Comparison of ENCODE assay signal across 23 mouse cellular contexts in genomic region chr2:23588769-23589168, GRCm38 (mm10). TPM values are rescaled to one million over a fixed set of nuclear protein-coding genes. Genes with fewer than 3 reads are reported as not detected.
DNase-seq lines count a peak whose midpoint lies in the region; ATAC-seq and TF ChIP-seq lines count a peak whose summit lies in the region.
"Had no signal": no experiment of that assay in that cellular context is flagged by ENCODE, and none has a peak within 500 bp of the region (broad histone marks: within the 10 kb centered on the region; RNA-seq: fewer than 3 reads in every experiment).

No protein-coding gene starts in this region.

- no peak overlapping the region for H3K27ac ChIP-seq in gastrocnemius, adult 2 months
- no peak overlapping the region for H3K27ac ChIP-seq in liver, embryonic 14.5 days
- no peak overlapping the region for H3K27ac ChIP-seq in liver, embryonic 11.5 days (ENCODE audit: low read depth, low read length)
- H3K27ac ChIP-seq: embryonic facial prominence, embryonic 12.5 days; forebrain, embryonic 15.5 days; hindbrain, embryonic 13.5 days; limb, embryonic 13.5 days; lung, embryonic 15.5 days; neural tube, embryonic 12.5 days had no signal

- intact Hi-C loops in gastrocnemius, adult 2 months (cut with DNase I): no loop called here

- no peaks in the 10 kb centered on the region for H3K4me1 ChIP-seq in liver, embryonic 14.5 days (replicated peaks; ENCODE audit: control insufficient read depth in 2 of 2, insufficient read depth in 2 of 2, low read length in 1 of 2)
- no peaks in the 10 kb centered on the region for H3K4me1 ChIP-seq in liver, embryonic 11.5 days (replicated peaks; ENCODE audit: control insufficient read depth, insufficient read depth, low read length)
- H3K4me1 ChIP-seq: embryonic facial prominence, embryonic 12.5 days; forebrain, embryonic 15.5 days; hindbrain, embryonic 13.5 days; limb, embryonic 13.5 days; lung, embryonic 15.5 days; neural tube, embryonic 12.5 days had no signal

- CTCF ChIA-PET in Patski (lab: Charles Lee): no interaction called here

- no peaks in the 10 kb centered on the region for H3K9me3 ChIP-seq in liver, embryonic 14.5 days (ENCODE audit: control insufficient read depth, low read length)
- H3K9me3 ChIP-seq in liver, embryonic 11.5 days (ENCODE audit: control insufficient read depth, low read length): no peaks in the 10 kb centered on the region
- H3K9me3 ChIP-seq: embryonic facial prominence, embryonic 12.5 days; forebrain, embryonic 15.5 days; G1E; hindbrain, embryonic 13.5 days; limb, embryonic 13.5 days; lung, embryonic 15.5 days; megakaryocyte, embryonic 14.5 days; neural tube, embryonic 12.5 days had no signal

- DNase-seq in gastrocnemius, adult 2 months: no peak
- DNase-seq in gastrocnemius, postnatal 10 days: no peak
- DNase-seq in liver, embryonic 14.5 days (ENCODE audit: low read depth in 3 of 3, low spot score in 3 of 3): no peak
- DNase-seq in liver, embryonic 11.5 days (ENCODE audit: low spot score): no peak
- DNase-seq in Patski (ENCODE audit: low read depth, low spot score): no peak
- DNase-seq in right cerebral cortex, postnatal 10 days (ENCODE audit: low spot score in 2 of 2): no peak
- DNase-seq in right cerebral cortex, postnatal 14 days: no peak
- DNase-seq: adrenal gland, postnatal 36 days; cerebellum, adult 2 months; gastrocnemius, postnatal 14 days; kidney, adult 11 months; kidney, postnatal 14 days; thymus, postnatal 25 days had no signal

- in situ Hi-C loops in Patski (cut with MboI; ENCODE audit: low pct_unique_long_range_greater_than_20kb): loop anchor here (25.0 kb wide), 1 partner anchor 276 kb away; the partner anchor contains the start of gene Nxph2

- no peak overlapping the region for H3K4me2 ChIP-seq in liver, embryonic 14.5 days (ENCODE audit: low read depth)
- no peak overlapping the region for H3K4me2 ChIP-seq in liver, embryonic 11.5 days
- H3K4me2 ChIP-seq: embryonic facial prominence, embryonic 12.5 days; forebrain, embryonic 15.5 days; hindbrain, embryonic 13.5 days; limb, embryonic 13.5 days; lung, embryonic 15.5 days; neural tube, embryonic 12.5 days had no signal

- no peak overlapping the region for H3K4me3 ChIP-seq in gastrocnemius, adult 2 months
- no peak overlapping the region for H3K4me3 ChIP-seq in liver, embryonic 14.5 days (ENCODE audit: insufficient read depth in 1 of 2, low read depth in 2 of 2, low read length in 2 of 2)
- no peak overlapping the region for H3K4me3 ChIP-seq in liver, embryonic 11.5 days (ENCODE audit: low read depth, low read length)
- H3K4me3 ChIP-seq: embryonic facial prominence, embryonic 12.5 days; forebrain, embryonic 15.5 days; hindbrain, embryonic 13.5 days; limb, embryonic 13.5 days; lung, embryonic 15.5 days; megakaryocyte, embryonic 14.5 days; neural tube, embryonic 12.5 days had no signal

- 16% methylated on average over 2 of the region's 2 CpGs for WGBS in liver, embryonic 14.5 days (ENCODE audit: insufficient replicate concordance)
- WGBS in liver, embryonic 11.5 days: 29% methylated on average over 2 of the region's 2 CpGs

- ATAC-seq in liver, embryonic 14.5 days (ENCODE audit: insufficient read depth): no peak
- no peak for ATAC-seq in liver, embryonic 11.5 days (replicated peaks; ENCODE audit: low FRiP score)
- ATAC-seq in Patski: no peak
- peak; percentile 63 for ATAC-seq in megakaryocyte-erythroid progenitor cell, adult 5-6 weeks (replicated peaks; ENCODE audit: low FRiP score, low TSS enrichment, poor library complexity, severe bottlenecking)
- ATAC-seq: activated CD4-positive, CD25-positive, alpha-beta regulatory T cell, adult 4 months; forebrain, embryonic 15.5 days had no signal

- H3K36me3 ChIP-seq in liver, embryonic 14.5 days (replicated peaks; ENCODE audit: control insufficient read depth, insufficient read depth, low read depth): no peaks in the 10 kb centered on the region
- no peaks in the 10 kb centered on the region for H3K36me3 ChIP-seq in liver, embryonic 11.5 days (ENCODE audit: control insufficient read depth, insufficient read depth, low read length)
- H3K36me3 ChIP-seq: embryonic facial prominence, embryonic 12.5 days; forebrain, embryonic 15.5 days; G1E; hindbrain, embryonic 13.5 days; limb, embryonic 13.5 days; lung, embryonic 15.5 days; neural tube, embryonic 12.5 days had no signal

- H3K9ac ChIP-seq in liver, embryonic 14.5 days (replicated peaks): no peak overlapping the region
- H3K9ac ChIP-seq in liver, embryonic 11.5 days (ENCODE audit: low read depth, low read length): no peak overlapping the region
- H3K9ac ChIP-seq: embryonic facial prominence, embryonic 12.5 days; forebrain, embryonic 15.5 days; hindbrain, embryonic 13.5 days; limb, embryonic 13.5 days; lung, embryonic 15.5 days; neural tube, embryonic 12.5 days had no signal

- H3K27me3 ChIP-seq in liver, embryonic 14.5 days (ENCODE audit: control insufficient read depth, insufficient read depth, low read length): no peaks in the 10 kb centered on the region
- H3K27me3 ChIP-seq in liver, embryonic 11.5 days (replicated peaks; ENCODE audit: control insufficient read depth, insufficient read depth, low read length): no peaks in the 10 kb centered on the region
- peaks cover 7% of the 10 kb centered on the region for H3K27me3 ChIP-seq in Patski
- H3K27me3 ChIP-seq: embryonic facial prominence, embryonic 12.5 days; forebrain, embryonic 15.5 days; hindbrain, embryonic 13.5 days; limb, embryonic 13.5 days; lung, embryonic 15.5 days; megakaryocyte, embryonic 14.5 days; neural tube, embryonic 12.5 days had no signal

- TF ChIP-seq CTCF in gastrocnemius, adult 2 months (IDR thresholded peaks at IDR 0.05): peak; percentile 13; the same call in 1 of the 2 replicates
- TF ChIP-seq CTCF in liver, embryonic 14.5 days (IDR thresholded peaks at IDR 0.05; ENCODE audit: low read depth): peak; percentile 25; the same call in 1 of the 2 replicates
- peak; percentile 48 for TF ChIP-seq CTCF in Patski (IDR thresholded peaks at IDR 0.05)

- POLR2A ChIA-PET in Patski (lab: Charles Lee): no interaction called here

- no peak for TF ChIP-seq EP300 in liver, embryonic 14.5 days (IDR thresholded peaks at IDR 0.05; ENCODE audit: low read depth)

RNA-seq across cellular contexts. Expression of gene Spopl, which starts 16.9 kb away (rescaled TPM):
- total RNA-seq in gastrocnemius, adult 2 months (2021): 10 to 100 TPM; 19.0 to 19.8 TPM
- total RNA-seq in gastrocnemius, postnatal 10 days (2021): 10 to 100 TPM; 17.0 to 21.0 TPM
- 2.3 and 3.2 TPM in 2 replicates for polyA plus RNA-seq in liver, embryonic 14.5 days (2012; rRNA removed)
- 7.2 and 7.7 TPM in 2 replicates for polyA plus RNA-seq in liver, embryonic 14.5 days (2014; fragmentation: Nextera tagmentation; extraction: Ambion mirVana)
- 7.8 and 8.6 TPM in 2 replicates for polyA plus RNA-seq in liver, embryonic 11.5 days (2014; fragmentation: Nextera tagmentation; extraction: Ambion mirVana)
- 14.9 TPM for polyA plus RNA-seq in Patski (2021)
- total RNA-seq in megakaryocyte-erythroid progenitor cell, adult 5-6 weeks (2014; fragmentation: Nextera tagmentation): 29.6 and 37.1 TPM in 2 replicates
- total RNA-seq in megakaryocyte-erythroid progenitor cell, adult 5-6 weeks (2017): 46.1 and 62.6 TPM in 2 replicates
